Mouse (Mus musculus) liver, embryonic 16.5 days (tissue): Measurements from ENCODE around the gene Cmtm5. TPM values are rescaled to one million over a fixed set of nuclear protein-coding genes. Genes with fewer than 3 reads are reported as not detected.

ENCODE experiments used
- ATAC-seq: fragments of 200-750 bp; cut with Nextera tagmentation; 2 replicates; pipeline ENCODE4 v1.8.0; 2017; ENCODE audit warnings: low read depth, mild to moderate bottlenecking, moderate number of reproducible peaks, moderate library complexity
- H3K27ac ChIP-seq: fragments of 300-500 bp; sonication (generic); 2 replicates; pipeline ENCODE4 v1.5.1; 2014; ENCODE audit warnings: mild to moderate bottlenecking, low read length
- H3K27me3 ChIP-seq: fragments of 300-500 bp; sonication (generic); 2 replicates; pipeline ENCODE4 v1.6.1; 2014; ENCODE audit warnings: low read depth, low read length, mixed read lengths; ENCODE audit not compliant: control insufficient read depth, insufficient read depth
- H3K36me3 ChIP-seq: fragments of 300-500 bp; sonication (generic); 2 replicates; pipeline ENCODE4 v1.6.1; 2014; ENCODE audit warnings: mild to moderate bottlenecking; ENCODE audit not compliant: control insufficient read depth, insufficient read depth
- H3K4me1 ChIP-seq: fragments of 300-500 bp; sonication (generic); 2 replicates; pipeline ENCODE4 v1.6.1; 2014; ENCODE audit warnings: low read depth, low read length, mixed read lengths; ENCODE audit not compliant: control insufficient read depth
- H3K4me2 ChIP-seq: fragments of 300-500 bp; sonication (generic); 2 replicates; pipeline ENCODE4 v1.6.1; 2014; ENCODE audit warnings: low read depth, low read length, mixed read lengths
- H3K4me3 ChIP-seq: fragments of 300-500 bp; sonication (generic); 2 replicates; pipeline ENCODE4 v1.5.1; 2014; ENCODE audit warnings: low read depth, mild to moderate bottlenecking, low read length
- H3K9ac ChIP-seq: fragments of 300-500 bp; sonication (generic); 2 replicates; pipeline ENCODE4 v1.6.1; 2014; ENCODE audit warnings: low read depth, low read length
- H3K9me3 ChIP-seq: fragments of 300-500 bp; sonication (generic); replicated peaks from 2 replicates; pipeline ENCODE4 v1.6.1; 2016; ENCODE audit warnings: low read length; ENCODE audit not compliant: control insufficient read depth
- WGBS: fragments of 180-500 bp; shearing (Covaris S2); extraction: QIAGEN DNeasy Blood & Tissue Kit; methylation state at CpG from one replicate; pipeline ENCODE4 v1.1.7; 2014; ENCODE audit not compliant: insufficient replicate concordance; 5-methylcytosine and 5-hydroxymethylcytosine counted together
- polyA plus RNA-seq: library from polyadenylated mRNA; unstranded; fragments of >200 nt; fragmentation: Nextera tagmentation; extraction: Ambion mirVana; gene quantifications from 2 replicates; pipeline ENCODE4 v1.2.1, GENCODE M21; 2015

The Cmtm5 gene
- polyA plus RNA-seq, 1 experiment from 2014 or later: 0.20 TPM

- Histone ChIP-seq H3K9me3 (no peaks in the 10 kb centered on the region), H3K27me3 (peaks cover 55% of the 10 kb centered on the region), H3K9ac (no peak overlapping the region), H3K27ac (no peak overlapping the region), H3K36me3 (no peaks in the 10 kb centered on the region), H3K4me1 (peaks cover 5% of the 10 kb centered on the region; the same call in 1 of the 2 replicates), H3K4me2 (no peak overlapping the region), H3K4me3 (no peak overlapping the region)
- 19% methylated on average over 7 of the region's 7 CpGs for WGBS
- ATAC-seq: no peak
Measured at GRCm38 (mm10) chr14:54927296-54927695, 8.8 kb upstream of the Cmtm5 start.

- Histone ChIP-seq H3K27ac (no peak overlapping the region), H3K4me2 (no peak overlapping the region), H3K9me3 (no peaks in the 10 kb centered on the region), H3K4me3 (no peak overlapping the region), H3K27me3 (peaks cover 42% of the 10 kb centered on the region), H3K36me3 (no peaks in the 10 kb centered on the region), H3K4me1 (no peaks in the 10 kb centered on the region; the same call in 1 of the 2 replicates), H3K9ac (no peak overlapping the region)
- ATAC-seq: no peak
- WGBS: 44% methylated on average over 5 of the region's 5 CpGs
Measured at GRCm38 (mm10) chr14:54929801-54930200, 6.3 kb upstream of the Cmtm5 start.

GRCm38 (mm10) chr14:54930431-54930830 lies 5.6 kb upstream of the Cmtm5 start:
- no peaks in the 10 kb centered on the region for H3K4me1 ChIP-seq
- no peak overlapping the region for H3K9ac ChIP-seq
- no peak overlapping the region for H3K27ac ChIP-seq
- H3K4me3 ChIP-seq: no peak overlapping the region
- peaks cover 36% of the 10 kb centered on the region for H3K27me3 ChIP-seq
- no peaks in the 10 kb centered on the region for H3K36me3 ChIP-seq
- WGBS: 15% methylated on average over 2 of the region's 2 CpGs
- ATAC-seq: no peak
- no peaks in the 10 kb centered on the region for H3K9me3 ChIP-seq
- no peak overlapping the region for H3K4me2 ChIP-seq

GRCm38 (mm10) chr14:54932645-54933150 lies 3.4 kb upstream of the Cmtm5 start, which contains the start of gene Il25:
Gene Il25, plus strand, starts transcription at chr14:54932695.
- ATAC-seq: no peak
- Histone ChIP-seq H3K27me3 (peaks cover 13% of the 10 kb centered on the region), H3K4me3 (no peak within 1 kb of the TSS), H3K4me2 (no peak within 1 kb of the TSS), H3K9me3 (no peaks in the 10 kb centered on the region), H3K4me1 (no peaks in the 10 kb centered on the region), H3K9ac (no peak within 1 kb of the TSS), H3K27ac (no peak within 1 kb of the TSS), H3K36me3 (no peaks in the 10 kb centered on the region)
- 59% methylated on average over 6 of the region's 6 CpGs for WGBS

GRCm38 (mm10) chr14:54936831-54937160 lies 735 bp downstream of the Cmtm5 start:
- Histone ChIP-seq H3K4me2 (no peak overlapping the region), H3K36me3 (no peaks in the 10 kb centered on the region), H3K4me3 (no peak overlapping the region), H3K4me1 (no peaks in the 10 kb centered on the region), H3K27me3 (no peaks in the 10 kb centered on the region), H3K27ac (no peak overlapping the region), H3K9me3 (no peaks in the 10 kb centered on the region), H3K9ac (no peak overlapping the region)
- WGBS: 30% methylated on average over 6 of the region's 6 CpGs
- ATAC-seq: no peak

GRCm38 (mm10) chr14:54937361-54938182 lies 1.5 kb downstream of the Cmtm5 start:
- Histone ChIP-seq H3K4me1 (no peaks in the 10 kb centered on the region), H3K36me3 (no peaks in the 10 kb centered on the region), H3K27ac (no peak overlapping the region), H3K27me3 (no peaks in the 10 kb centered on the region), H3K4me2 (no peak overlapping the region), H3K4me3 (no peak overlapping the region), H3K9ac (no peak overlapping the region), H3K9me3 (no peaks in the 10 kb centered on the region)
- 68% methylated on average over 16 of the region's 16 CpGs for WGBS
- ATAC-seq: no peak

- Histone ChIP-seq H3K27me3 (no peaks in the 10 kb centered on the region), H3K9me3 (no peaks in the 10 kb centered on the region), H3K4me2 (no peak overlapping the region), H3K4me3 (no peak overlapping the region), H3K27ac (no peak overlapping the region), H3K36me3 (no peaks in the 10 kb centered on the region), H3K9ac (no peak overlapping the region), H3K4me1 (no peaks in the 10 kb centered on the region)
- ATAC-seq: no peak
- 60% methylated on average over 15 of the region's 15 CpGs for WGBS
Measured at GRCm38 (mm10) chr14:54938431-54939219, 2.6 kb downstream of the Cmtm5 start.

GRCm38 (mm10) chr14:54939434-54940175 lies 3.5 kb downstream of the Cmtm5 start:
- Histone ChIP-seq H3K9me3 (no peaks in the 10 kb centered on the region), H3K36me3 (no peaks in the 10 kb centered on the region), H3K27ac (no peak overlapping the region), H3K4me3 (no peak overlapping the region), H3K27me3 (no peaks in the 10 kb centered on the region), H3K4me2 (no peak overlapping the region), H3K4me1 (no peaks in the 10 kb centered on the region), H3K9ac (no peak overlapping the region)
- WGBS: 38% methylated on average over 12 of the region's 12 CpGs
- no peak for ATAC-seq
